Mouse (Mus musculus): ENCODE measurements around the gene Pde8b. TPM values are rescaled to one million over a fixed set of nuclear protein-coding genes. Genes with fewer than 3 reads are reported as not detected.

Pde8b gene
- 4.4 and 6.8 TPM in 2 replicates for polyA plus RNA-seq (2015; fragmentation: Nextera tagmentation; extraction: Ambion mirVana)

GRCm38 (mm10) chr13:95249511-95250456 is at the start of gene Pde8b:
Pde8b (minus strand) TSS chr13:95250336.
- Histone ChIP-seq H3K27me3 (replicated peaks; ENCODE audit: control insufficient read depth, insufficient read depth, low read length) (peaks cover 12% of the 10 kb centered on the region), H3K4me1 (replicated peaks; ENCODE audit: control insufficient read depth, insufficient read depth, low read length) (peaks cover 8% of the 10 kb centered on the region), H3K4me3 (replicated peaks; ENCODE audit: low read length) (peak within 1 kb of the TSS; percentile 33), H3K36me3 (ENCODE audit: control insufficient read depth, insufficient read depth) (no peaks in the 10 kb centered on the region), H3K27ac (ENCODE audit: low read length) (no peak within 1 kb of the TSS), H3K9me3 (ENCODE audit: control insufficient read depth, low read length) (no peaks in the 10 kb centered on the region), H3K4me2 (ENCODE audit: low read length) (peak within 1 kb of the TSS; percentile 56), H3K9ac (replicated peaks; ENCODE audit: low read depth, low read length) (peak within 1 kb of the TSS; percentile 29; the same call in 1 of the 2 replicates)
- 4% methylated on average over 37 of the region's 37 CpGs for WGBS
- 0 out of 2 replicates have a peak, but pooled peaks have one; percentile 31 for ATAC-seq

DNA sequence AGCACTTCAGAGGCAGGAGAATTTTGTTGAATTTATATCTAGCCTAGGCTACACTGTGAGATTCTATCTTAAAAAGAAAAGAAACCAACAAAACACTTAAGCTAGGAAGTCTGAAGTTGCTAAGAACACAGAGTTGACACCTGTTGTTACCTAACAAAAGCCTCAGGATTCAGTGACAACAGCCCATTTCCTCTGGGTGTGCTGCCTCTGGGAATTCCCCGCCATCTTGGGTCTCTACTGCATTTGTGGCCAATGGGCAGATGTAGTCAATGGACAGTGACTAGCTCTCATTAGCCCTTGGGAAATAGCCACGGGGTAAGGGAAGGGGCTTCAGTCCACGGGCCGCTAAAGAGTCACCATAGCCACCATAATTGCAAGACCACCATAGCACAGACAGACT is 41.8 kb upstream of the Pde8b start:
- Histone ChIP-seq H3K9ac (replicated peaks; ENCODE audit: low read depth, low read length) (no peak overlapping the region), H3K9me3 (ENCODE audit: control insufficient read depth, low read length) (no peaks in the 10 kb centered on the region), H3K4me2 (ENCODE audit: low read length) (no peak overlapping the region), H3K4me1 (replicated peaks; ENCODE audit: control insufficient read depth, insufficient read depth, low read length) (no peaks in the 10 kb centered on the region), H3K27me3 (replicated peaks; ENCODE audit: control insufficient read depth, insufficient read depth, low read length) (no peaks in the 10 kb centered on the region), H3K4me3 (replicated peaks; ENCODE audit: low read length) (no peak overlapping the region), H3K27ac (ENCODE audit: low read length) (no peak overlapping the region), H3K36me3 (ENCODE audit: control insufficient read depth, insufficient read depth) (no peaks in the 10 kb centered on the region)
- no peak for ATAC-seq
- 23% methylated on average over 4 of the region's 4 CpGs for WGBS

GRCm38 (mm10) chr13:95288027-95288426 is 37.9 kb upstream of the Pde8b start:
- H3K4me3 ChIP-seq (replicated peaks; ENCODE audit: low read length): no peak overlapping the region
- H3K9me3 ChIP-seq (ENCODE audit: control insufficient read depth, low read length): no peaks in the 10 kb centered on the region

DNA sequence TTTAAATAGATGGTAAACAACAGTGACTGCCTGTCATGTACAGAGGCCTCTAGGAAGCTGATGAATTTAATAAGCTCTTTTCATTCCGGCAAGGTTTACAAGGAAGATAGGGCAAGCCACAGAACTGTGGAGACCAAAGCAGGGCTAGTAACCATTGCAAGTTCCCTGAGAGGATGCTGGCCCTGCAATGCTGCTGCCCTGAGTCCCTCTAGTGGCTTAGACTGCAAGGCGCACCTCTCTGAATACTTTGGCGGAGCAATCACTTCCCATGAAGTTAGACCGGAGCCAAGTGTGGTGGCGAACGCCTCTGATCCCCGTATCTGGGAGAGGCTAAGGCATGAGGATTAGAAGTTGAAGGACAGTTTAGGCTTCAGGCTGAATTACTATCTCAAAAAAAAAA is 36.9 kb upstream of the Pde8b start:
- Histone ChIP-seq H3K27me3 (replicated peaks; ENCODE audit: control insufficient read depth, insufficient read depth, low read length) (no peaks in the 10 kb centered on the region), H3K4me1 (replicated peaks; ENCODE audit: control insufficient read depth, insufficient read depth, low read length) (no peaks in the 10 kb centered on the region), H3K4me2 (ENCODE audit: low read length) (no peak overlapping the region), H3K27ac (ENCODE audit: low read length) (no peak overlapping the region), H3K4me3 (replicated peaks; ENCODE audit: low read length) (no peak overlapping the region), H3K9me3 (ENCODE audit: control insufficient read depth, low read length) (no peaks in the 10 kb centered on the region), H3K9ac (replicated peaks; ENCODE audit: low read depth, low read length) (no peak overlapping the region), H3K36me3 (ENCODE audit: control insufficient read depth, insufficient read depth) (no peaks in the 10 kb centered on the region)
- 2% methylated on average over 7 of the region's 7 CpGs for WGBS
- ATAC-seq: peak; percentile 92

More at GRCm38 (mm10) chr13:95288027-95288426, 37.9 kb upstream of the Pde8b start:
- no peak overlapping the region for H3K27ac ChIP-seq (ENCODE audit: low read length)
- H3K36me3 ChIP-seq (ENCODE audit: control insufficient read depth, insufficient read depth): no peaks in the 10 kb centered on the region
- no peak for ATAC-seq
- H3K9ac ChIP-seq (replicated peaks; ENCODE audit: low read depth, low read length): no peak overlapping the region
- H3K4me2 ChIP-seq (ENCODE audit: low read length): no peak overlapping the region
- H3K27me3 ChIP-seq (replicated peaks; ENCODE audit: control insufficient read depth, insufficient read depth, low read length): no peaks in the 10 kb centered on the region
- 73% methylated on average over 7 of the region's 7 CpGs for WGBS
- H3K4me1 ChIP-seq (replicated peaks; ENCODE audit: control insufficient read depth, insufficient read depth, low read length): no peaks in the 10 kb centered on the region

DNA sequence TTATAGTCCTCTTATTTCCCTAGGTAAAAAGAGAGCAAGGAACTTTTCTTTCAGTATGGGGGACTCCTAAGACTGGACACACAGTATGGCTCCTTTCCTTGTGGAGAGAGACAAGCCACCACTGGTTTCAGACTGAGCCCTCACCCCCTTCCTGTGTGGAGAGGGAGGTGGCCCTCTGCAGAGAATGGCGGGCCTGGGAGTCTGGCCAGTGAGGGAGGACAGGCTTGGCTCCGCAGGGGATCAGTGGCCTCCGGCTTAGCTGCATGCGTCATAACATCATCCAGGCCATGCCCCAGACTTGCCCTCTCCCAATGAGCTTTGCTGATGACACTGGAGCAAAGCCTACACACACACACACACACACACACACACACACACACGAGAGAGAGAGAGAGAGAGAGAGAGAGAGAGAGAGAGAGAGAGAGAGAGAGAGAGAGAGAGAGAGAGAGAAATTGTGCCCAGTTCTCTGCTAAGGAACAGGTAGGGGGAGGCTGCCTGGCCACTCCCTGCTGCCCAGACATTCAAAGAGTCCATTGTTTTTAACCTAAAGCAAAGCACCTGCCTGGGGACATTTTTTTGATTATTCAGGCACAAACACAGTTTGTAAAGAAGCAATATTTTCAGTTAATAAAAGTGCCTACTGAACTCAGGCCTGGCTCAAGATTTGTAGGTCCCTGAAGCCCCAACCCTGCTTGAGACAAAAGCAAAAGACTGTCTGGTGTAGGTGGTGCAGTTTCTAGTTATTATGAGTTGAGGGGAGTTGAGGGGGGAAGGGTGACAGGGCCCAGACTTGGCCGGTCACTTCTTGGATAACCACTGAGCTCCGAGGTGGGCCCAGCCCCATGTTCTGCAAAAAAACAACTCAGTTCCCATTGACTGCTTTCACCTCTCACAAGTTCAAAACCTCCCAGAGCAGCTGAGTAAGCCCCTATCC is 31.9 kb upstream of the Pde8b start:
- H3K27ac ChIP-seq (ENCODE audit: low read length): no peak overlapping the region
- no peak overlapping the region for H3K4me3 ChIP-seq (replicated peaks; ENCODE audit: low read length)
- peaks cover 3% of the 10 kb centered on the region; the same call in 1 of the 2 replicates for H3K4me1 ChIP-seq (replicated peaks; ENCODE audit: control insufficient read depth, insufficient read depth, low read length)
- no peak overlapping the region for H3K4me2 ChIP-seq (ENCODE audit: low read length)
- no peak for ATAC-seq
- no peaks in the 10 kb centered on the region for H3K27me3 ChIP-seq (replicated peaks; ENCODE audit: control insufficient read depth, insufficient read depth, low read length)
- WGBS: 32% methylated on average over 6 of the region's 7 CpGs
- H3K9me3 ChIP-seq (ENCODE audit: control insufficient read depth, low read length): no peaks in the 10 kb centered on the region
- no peaks in the 10 kb centered on the region for H3K36me3 ChIP-seq (ENCODE audit: control insufficient read depth, insufficient read depth)
- no peak overlapping the region for H3K9ac ChIP-seq (replicated peaks; ENCODE audit: low read depth, low read length)

DNA sequence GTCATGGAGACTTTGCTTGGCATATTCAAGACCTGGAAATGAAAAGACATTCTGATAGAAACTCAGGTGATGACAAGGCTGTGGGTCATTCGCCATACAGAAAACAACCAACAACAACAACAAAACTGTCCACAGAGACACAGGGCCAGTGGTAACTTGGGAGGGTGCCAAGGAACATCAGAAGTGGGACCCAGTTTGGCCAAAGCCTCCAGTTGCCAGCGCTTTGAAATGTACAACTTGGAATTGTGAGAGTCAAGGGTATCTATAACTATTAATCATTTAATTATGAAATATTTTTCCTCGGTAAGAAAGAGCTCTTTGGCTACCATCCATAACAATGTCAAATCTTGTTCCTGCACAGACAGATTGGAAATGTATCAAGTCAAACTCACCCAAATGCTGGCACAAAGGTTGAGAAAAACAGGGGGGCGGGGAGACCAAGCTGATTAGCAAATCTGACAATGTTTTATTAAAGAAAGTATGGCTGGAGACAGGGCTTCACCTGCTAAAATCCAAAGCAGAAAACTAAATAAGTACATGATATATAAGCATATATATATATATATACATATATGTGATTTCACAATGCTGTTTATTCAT is 28.4 kb upstream of the Pde8b start:
- ATAC-seq: no peak
- no peak overlapping the region for H3K27ac ChIP-seq (ENCODE audit: low read length)
- H3K27me3 ChIP-seq (replicated peaks; ENCODE audit: control insufficient read depth, insufficient read depth, low read length): no peaks in the 10 kb centered on the region
- no peaks in the 10 kb centered on the region for H3K36me3 ChIP-seq (ENCODE audit: control insufficient read depth, insufficient read depth)
- 64% methylated on average over 4 of the region's 4 CpGs for WGBS
- H3K9ac ChIP-seq (replicated peaks; ENCODE audit: low read depth, low read length): no peak overlapping the region
- no peak overlapping the region for H3K4me3 ChIP-seq (replicated peaks; ENCODE audit: low read length)
- H3K9me3 ChIP-seq (ENCODE audit: control insufficient read depth, low read length): no peaks in the 10 kb centered on the region
- no peak overlapping the region for H3K4me2 ChIP-seq (ENCODE audit: low read length)
- H3K4me1 ChIP-seq (replicated peaks; ENCODE audit: control insufficient read depth, insufficient read depth, low read length): peaks cover 3% of the 10 kb centered on the region; the same call in 1 of the 2 replicates

GRCm38 (mm10) chr13:95264691-95265090 is 14.6 kb upstream of the Pde8b start:
- no peak overlapping the region for H3K27ac ChIP-seq (ENCODE audit: low read length)
- H3K36me3 ChIP-seq (ENCODE audit: control insufficient read depth, insufficient read depth): no peaks in the 10 kb centered on the region
- ATAC-seq: no peak
- no peak overlapping the region for H3K9ac ChIP-seq (replicated peaks; ENCODE audit: low read depth, low read length)
- H3K4me2 ChIP-seq (ENCODE audit: low read length): no peak overlapping the region
- H3K9me3 ChIP-seq (ENCODE audit: control insufficient read depth, low read length): no peaks in the 10 kb centered on the region
- H3K4me3 ChIP-seq (replicated peaks; ENCODE audit: low read length): no peak overlapping the region
- H3K4me1 ChIP-seq (replicated peaks; ENCODE audit: control insufficient read depth, insufficient read depth, low read length): no peaks in the 10 kb centered on the region
- WGBS: 91% methylated on average over 5 of the region's 5 CpGs
- H3K27me3 ChIP-seq (replicated peaks; ENCODE audit: control insufficient read depth, insufficient read depth, low read length): no peaks in the 10 kb centered on the region

- Histone ChIP-seq H3K9me3 (ENCODE audit: control insufficient read depth, low read length) (no peaks in the 10 kb centered on the region), H3K4me3 (replicated peaks; ENCODE audit: low read length) (no peak overlapping the region)
- WGBS: 73% methylated on average over 8 of the region's 9 CpGs
These were observed 11.0 kb upstream of the Pde8b start for GRCm38 (mm10) chr13:95260886-95261789.

More at GRCm38 (mm10) chr13:95260886-95261789, 11.0 kb upstream of the Pde8b start:
- no peak for ATAC-seq
- no peak overlapping the region for H3K4me2 ChIP-seq (ENCODE audit: low read length)
- H3K27ac ChIP-seq (ENCODE audit: low read length): no peak overlapping the region
- H3K27me3 ChIP-seq (replicated peaks; ENCODE audit: control insufficient read depth, insufficient read depth, low read length): no peaks in the 10 kb centered on the region
- no peaks in the 10 kb centered on the region for H3K36me3 ChIP-seq (ENCODE audit: control insufficient read depth, insufficient read depth)
- no peak overlapping the region for H3K9ac ChIP-seq (replicated peaks; ENCODE audit: low read depth, low read length)
- no peaks in the 10 kb centered on the region for H3K4me1 ChIP-seq (replicated peaks; ENCODE audit: control insufficient read depth, insufficient read depth, low read length)

Data from forebrain, embryonic 16.5 days (tissue).